Mouse (Mus musculus): ENCODE measurements around the gene March2. TPM values are rescaled to one million over a fixed set of nuclear protein-coding genes. Genes with fewer than 3 reads are reported as not detected.

Gene March2
- polyA plus RNA-seq, 1 experiment from 2014 or later: 73.0 TPM

GRCm38 (mm10) chr17:33673837-33674236 is 44.6 kb downstream of the March2 start:
- 84% methylated on average over 1 of the region's 1 CpGs for WGBS
- Histone ChIP-seq H3K4me3 (replicated peaks; ENCODE audit: low read length) (no peak overlapping the region), H3K36me3 (ENCODE audit: control insufficient read depth, insufficient read depth) (peaks cover 14% of the 10 kb centered on the region; the same call in 1 of the 2 replicates), H3K9ac (replicated peaks; ENCODE audit: low read depth, low read length) (no peak overlapping the region), H3K27me3 (replicated peaks; ENCODE audit: control insufficient read depth, insufficient read depth, low read length) (no peaks in the 10 kb centered on the region), H3K27ac (ENCODE audit: low read length) (no peak overlapping the region), H3K4me2 (ENCODE audit: low read length) (no peak overlapping the region), H3K9me3 (ENCODE audit: control insufficient read depth, low read length) (no peaks in the 10 kb centered on the region), H3K4me1 (replicated peaks; ENCODE audit: control insufficient read depth, insufficient read depth, low read length) (peaks cover 18% of the 10 kb centered on the region)
- no peak for ATAC-seq

GRCm38 (mm10) chr17:33669681-33670080 is 48.8 kb downstream of the March2 start:
- Histone ChIP-seq H3K4me1 (replicated peaks; ENCODE audit: control insufficient read depth, insufficient read depth, low read length) (peaks cover 15% of the 10 kb centered on the region), H3K9ac (replicated peaks; ENCODE audit: low read depth, low read length) (no peak overlapping the region), H3K4me2 (ENCODE audit: low read length) (no peak overlapping the region), H3K27me3 (replicated peaks; ENCODE audit: control insufficient read depth, insufficient read depth, low read length) (no peaks in the 10 kb centered on the region), H3K9me3 (ENCODE audit: control insufficient read depth, low read length) (no peaks in the 10 kb centered on the region), H3K4me3 (replicated peaks; ENCODE audit: low read length) (no peak overlapping the region), H3K27ac (ENCODE audit: low read length) (no peak overlapping the region), H3K36me3 (ENCODE audit: control insufficient read depth, insufficient read depth) (peaks cover 12% of the 10 kb centered on the region; the same call in 1 of the 2 replicates)
- no peak for ATAC-seq
- 51% methylated on average over 3 of the region's 3 CpGs for WGBS

GRCm38 (mm10) chr17:33666813-33667212 is 51.7 kb downstream of the March2 start:
- ATAC-seq: no peak
- Histone ChIP-seq H3K4me1 (replicated peaks; ENCODE audit: control insufficient read depth, insufficient read depth, low read length) (peaks cover 15% of the 10 kb centered on the region), H3K4me3 (replicated peaks; ENCODE audit: low read length) (no peak overlapping the region), H3K36me3 (ENCODE audit: control insufficient read depth, insufficient read depth) (peaks cover 27% of the 10 kb centered on the region), H3K27ac (ENCODE audit: low read length) (no peak overlapping the region), H3K9ac (replicated peaks; ENCODE audit: low read depth, low read length) (no peak overlapping the region), H3K4me2 (ENCODE audit: low read length) (no peak overlapping the region), H3K9me3 (ENCODE audit: control insufficient read depth, low read length) (no peaks in the 10 kb centered on the region), H3K27me3 (replicated peaks; ENCODE audit: control insufficient read depth, insufficient read depth, low read length) (no peaks in the 10 kb centered on the region)
- 82% methylated on average over 3 of the region's 3 CpGs for WGBS

GRCm38 (mm10) chr17:33649781-33650475 is 68.5 kb downstream of the March2 start:
- no peak; the same call in 1 of the 2 replicates for ATAC-seq

GRCm38 (mm10) chr17:33645073-33645472 is 73.4 kb downstream of the March2 start:
- H3K36me3 ChIP-seq (ENCODE audit: control insufficient read depth, insufficient read depth): peaks cover 42% of the 10 kb centered on the region
- no peak for ATAC-seq
- H3K9me3 ChIP-seq (ENCODE audit: control insufficient read depth, low read length): no peaks in the 10 kb centered on the region
- 96% methylated on average over 8 of the region's 8 CpGs for WGBS
- no peak overlapping the region for H3K4me2 ChIP-seq (ENCODE audit: low read length)
- H3K27ac ChIP-seq (ENCODE audit: low read length): no peak overlapping the region
- no peaks in the 10 kb centered on the region for H3K4me1 ChIP-seq (replicated peaks; ENCODE audit: control insufficient read depth, insufficient read depth, low read length)
- H3K9ac ChIP-seq (replicated peaks; ENCODE audit: low read depth, low read length): no peak overlapping the region
- H3K27me3 ChIP-seq (replicated peaks; ENCODE audit: control insufficient read depth, insufficient read depth, low read length): no peaks in the 10 kb centered on the region
- no peak overlapping the region for H3K4me3 ChIP-seq (replicated peaks; ENCODE audit: low read length)

More at GRCm38 (mm10) chr17:33649781-33650475, 68.5 kb downstream of the March2 start:
- Histone ChIP-seq H3K9me3 (ENCODE audit: control insufficient read depth, low read length) (no peaks in the 10 kb centered on the region), H3K4me3 (replicated peaks; ENCODE audit: low read length) (no peak overlapping the region), H3K4me2 (ENCODE audit: low read length) (no peak overlapping the region), H3K27me3 (replicated peaks; ENCODE audit: control insufficient read depth, insufficient read depth, low read length) (no peaks in the 10 kb centered on the region), H3K9ac (replicated peaks; ENCODE audit: low read depth, low read length) (no peak overlapping the region), H3K36me3 (ENCODE audit: control insufficient read depth, insufficient read depth) (peaks cover 56% of the 10 kb centered on the region), H3K4me1 (replicated peaks; ENCODE audit: control insufficient read depth, insufficient read depth, low read length) (no peaks in the 10 kb centered on the region), H3K27ac (ENCODE audit: low read length) (no peak overlapping the region)
- 98% methylated on average over 34 of the region's 34 CpGs for WGBS

- H3K36me3 ChIP-seq (ENCODE audit: control insufficient read depth, insufficient read depth): peaks cover 32% of the 10 kb centered on the region
- 93% methylated on average over 4 of the region's 4 CpGs for WGBS
- no peak overlapping the region for H3K9ac ChIP-seq (replicated peaks; ENCODE audit: low read depth, low read length)
- no peaks in the 10 kb centered on the region for H3K4me1 ChIP-seq (replicated peaks; ENCODE audit: control insufficient read depth, insufficient read depth, low read length)
- H3K4me3 ChIP-seq (replicated peaks; ENCODE audit: low read length): no peak overlapping the region
- no peak for ATAC-seq
- H3K4me2 ChIP-seq (ENCODE audit: low read length): no peak overlapping the region
- H3K27ac ChIP-seq (ENCODE audit: low read length): no peak overlapping the region
- no peaks in the 10 kb centered on the region for H3K27me3 ChIP-seq (replicated peaks; ENCODE audit: control insufficient read depth, insufficient read depth, low read length)
- H3K9me3 ChIP-seq (ENCODE audit: control insufficient read depth, low read length): no peaks in the 10 kb centered on the region
These were observed 74.4 kb downstream of the March2 start for GRCm38 (mm10) chr17:33644068-33644467.

- peaks cover 10% of the 10 kb centered on the region; the same call in 1 of the 2 replicates for H3K36me3 ChIP-seq (ENCODE audit: control insufficient read depth, insufficient read depth)
- no peak overlapping the region for H3K9ac ChIP-seq (replicated peaks; ENCODE audit: low read depth, low read length)
- H3K4me3 ChIP-seq (replicated peaks; ENCODE audit: low read length): no peak overlapping the region
- H3K4me1 ChIP-seq (replicated peaks; ENCODE audit: control insufficient read depth, insufficient read depth, low read length): no peaks in the 10 kb centered on the region
- WGBS: 72% methylated on average over 6 of the region's 6 CpGs
- H3K27me3 ChIP-seq (replicated peaks; ENCODE audit: control insufficient read depth, insufficient read depth, low read length): no peaks in the 10 kb centered on the region
- no peak overlapping the region for H3K4me2 ChIP-seq (ENCODE audit: low read length)
- ATAC-seq: no peak
- no peaks in the 10 kb centered on the region for H3K9me3 ChIP-seq (ENCODE audit: control insufficient read depth, low read length)
- H3K27ac ChIP-seq (ENCODE audit: low read length): no peak overlapping the region
These were observed 78.7 kb downstream of the March2 start for GRCm38 (mm10) chr17:33639743-33640142.

- H3K27ac ChIP-seq (ENCODE audit: low read length): no peak within 1 kb of the TSS
- H3K27me3 ChIP-seq (replicated peaks; ENCODE audit: control insufficient read depth, insufficient read depth, low read length): no peaks in the 10 kb centered on the region
- ATAC-seq: no peak
- H3K36me3 ChIP-seq (ENCODE audit: control insufficient read depth, insufficient read depth): peaks cover 3% of the 10 kb centered on the region; the same call in 1 of the 2 replicates
- H3K9ac ChIP-seq (replicated peaks; ENCODE audit: low read depth, low read length): no peak within 1 kb of the TSS
- no peak within 1 kb of the TSS for H3K4me2 ChIP-seq (ENCODE audit: low read length)
- H3K9me3 ChIP-seq (ENCODE audit: control insufficient read depth, low read length): no peaks in the 10 kb centered on the region
- WGBS: 97% methylated on average over 4 of the region's 4 CpGs
- H3K4me3 ChIP-seq (replicated peaks; ENCODE audit: low read length): no peak within 1 kb of the TSS
- H3K4me1 ChIP-seq (replicated peaks; ENCODE audit: control insufficient read depth, insufficient read depth, low read length): no peaks in the 10 kb centered on the region
These were observed 80.8 kb downstream of the March2 start, which contains the start of gene Pram1 for GRCm38 (mm10) chr17:33637516-33638276. TSS of gene Pram1 (plus strand) at chr17:33638056.

GRCm38 (mm10) chr17:33637038-33637437 is 81.4 kb downstream of the March2 start:
- Histone ChIP-seq H3K9ac (replicated peaks; ENCODE audit: low read depth, low read length) (no peak overlapping the region), H3K27ac (ENCODE audit: low read length) (no peak overlapping the region), H3K4me1 (replicated peaks; ENCODE audit: control insufficient read depth, insufficient read depth, low read length) (no peaks in the 10 kb centered on the region; the same call in 1 of the 2 replicates), H3K9me3 (ENCODE audit: control insufficient read depth, low read length) (no peaks in the 10 kb centered on the region), H3K4me3 (replicated peaks; ENCODE audit: low read length) (no peak overlapping the region), H3K36me3 (ENCODE audit: control insufficient read depth, insufficient read depth) (peaks cover 2% of the 10 kb centered on the region; the same call in 1 of the 2 replicates), H3K4me2 (ENCODE audit: low read length) (no peak overlapping the region), H3K27me3 (replicated peaks; ENCODE audit: control insufficient read depth, insufficient read depth, low read length) (no peaks in the 10 kb centered on the region)
- 75% methylated on average over 2 of the region's 2 CpGs for WGBS
- no peak for ATAC-seq

Measured in forebrain, embryonic 16.5 days (tissue).